Mouse (Mus musculus) adrenal gland, postnatal 10 days (tissue): Measurements from ENCODE around the gene Tsga10. TPM values are rescaled to one million over a fixed set of nuclear protein-coding genes. Genes with fewer than 3 reads are reported as not detected.
"Not testable (repeated sequence)": the region's sequence is repeated elsewhere in the genome, so short reads cannot be mapped to it uniquely, and the experiment has no call there.

ENCODE experiments used
- DNase-seq: peaks from one replicate; pipeline ENCODE4 v3.0.0; 2021; ENCODE audit warnings: mixed read lengths
- total RNA-seq, 2 experiments: library from RNA; stranded (reverse); gene quantifications; 2 replicates each; pipeline ENCODE4 v1.2.3; 2021

Gene Tsga10
- total RNA-seq, 2 experiments from 2014 or later, result 3.9 to 4.7 TPM

DNA sequence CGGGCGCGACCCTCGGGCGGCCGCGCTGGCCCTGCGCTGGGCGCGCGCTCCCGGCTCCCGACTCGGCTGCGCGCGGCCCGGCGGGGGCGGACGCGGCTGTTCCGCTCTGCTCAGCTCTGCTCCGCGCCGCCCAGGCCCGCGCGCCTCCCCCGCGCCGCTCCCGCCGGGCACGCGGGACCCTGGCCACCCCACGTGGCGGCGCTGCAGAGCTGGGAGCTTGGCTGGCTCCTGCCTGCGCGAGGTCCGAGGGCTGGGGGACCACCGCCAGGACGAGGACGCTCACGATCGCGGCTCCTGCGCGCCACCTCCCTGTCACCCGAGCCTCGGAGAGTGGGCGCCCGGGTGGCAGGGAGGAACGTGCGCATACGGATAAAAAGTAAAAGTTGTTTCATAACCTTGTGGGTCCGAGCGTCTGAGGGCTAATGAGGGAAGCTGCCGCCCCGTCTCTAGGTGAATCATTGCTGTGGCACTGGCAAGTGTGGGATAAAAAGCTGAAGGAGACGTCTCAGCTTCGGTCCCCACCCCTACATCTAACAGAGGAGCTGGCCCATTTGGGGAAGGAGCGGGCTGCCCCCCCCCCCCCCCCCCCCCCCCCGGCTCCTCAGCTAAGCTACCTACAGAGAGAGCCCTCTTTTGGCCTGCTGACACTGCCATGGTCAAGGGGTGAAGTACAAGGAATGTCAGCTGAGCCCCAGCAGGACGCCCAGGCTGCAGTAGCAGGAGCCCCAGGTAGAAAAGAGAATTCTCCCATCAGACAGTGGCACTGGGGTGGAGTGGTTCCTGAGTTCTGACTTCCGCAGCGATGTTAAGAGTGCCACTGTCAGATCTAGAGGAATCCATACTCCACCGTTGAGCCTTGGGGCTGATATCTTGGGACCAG, 146.2 kb downstream of the Tsga10 start, which contains the start of gene 2010300C02Rik:
Gene 2010300C02Rik, minus strand, starts transcription at position 325 of the 880 bp plus-strand sequence.
- DNase-seq, result peak; percentile 81

DNA sequence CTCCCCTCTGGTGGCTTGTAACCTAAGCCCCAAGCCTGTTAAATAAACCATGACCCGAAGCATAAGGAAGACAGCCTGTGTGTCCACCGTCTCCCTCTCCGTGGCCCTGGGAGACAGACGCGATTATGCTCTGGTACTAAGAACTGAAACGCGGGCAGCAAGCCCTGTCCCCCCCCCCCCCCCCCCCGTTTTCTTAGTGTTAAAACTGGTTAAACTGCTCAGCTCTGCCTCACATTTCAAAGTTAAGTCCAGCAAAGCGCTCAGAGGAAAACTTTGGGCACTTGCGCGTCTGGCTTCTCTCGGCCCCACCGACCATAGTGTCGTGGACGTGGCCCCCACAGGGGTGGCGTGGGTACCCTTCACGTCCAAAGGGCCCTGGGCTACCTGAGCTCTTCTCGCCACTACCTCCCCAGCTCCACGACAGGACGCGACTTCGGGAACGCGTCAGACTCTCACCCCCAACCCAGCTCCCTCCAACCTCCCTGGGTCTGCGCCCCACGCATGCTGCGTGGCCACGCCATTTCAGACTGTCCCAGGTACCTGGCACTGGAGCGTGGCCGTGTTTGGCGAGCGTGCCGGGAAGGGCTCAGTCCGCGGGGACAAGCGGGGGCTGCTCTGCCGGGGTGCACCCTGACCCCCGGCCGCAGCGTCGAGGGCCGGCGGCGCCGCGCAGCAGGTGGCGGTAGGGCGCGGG, 147.1 kb downstream of the Tsga10 start:
- DNase-seq, result peak; percentile 18

- DNase-seq, result no peak
These were observed 147.7 kb downstream of the Tsga10 start for GRCm38 (mm10) chr1:37718516-37718915.

DNA sequence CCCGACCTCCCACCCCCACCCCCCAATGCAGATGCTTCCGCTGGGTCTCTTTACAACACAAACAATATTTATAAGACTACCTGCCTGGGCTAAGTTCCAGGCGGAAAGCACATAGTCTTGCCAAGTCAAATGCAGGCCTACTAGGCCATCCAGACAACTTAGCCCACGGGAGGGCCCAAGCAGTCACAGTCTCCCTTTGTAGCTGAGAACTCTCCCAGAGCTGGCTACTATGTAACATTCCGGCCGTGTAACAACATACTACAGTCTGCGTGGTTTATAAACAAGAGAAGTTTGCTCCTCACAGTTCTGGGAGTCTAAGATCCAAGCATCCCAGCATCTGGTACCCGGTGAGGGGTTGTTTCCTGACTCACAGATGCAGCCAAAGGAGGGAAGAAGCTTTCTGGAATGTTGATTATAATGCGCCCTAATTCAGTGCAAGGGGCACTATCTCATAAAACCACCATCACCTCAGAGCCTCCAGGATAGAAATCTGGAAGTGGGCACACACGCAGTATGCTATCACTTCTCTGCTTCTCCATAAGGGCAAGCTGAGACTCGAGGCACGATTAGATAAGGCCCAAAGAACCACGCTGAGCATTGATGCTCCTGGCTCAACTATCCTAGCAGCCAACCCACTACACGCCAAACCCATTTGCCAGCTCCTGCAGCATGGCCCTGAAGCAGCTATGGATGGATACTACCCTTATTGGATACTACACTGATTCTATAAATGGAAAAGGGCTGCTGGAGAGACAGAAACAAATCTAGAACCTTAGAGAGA, 148.6 kb downstream of the Tsga10 start:
- DNase-seq, result no peak

DNA sequence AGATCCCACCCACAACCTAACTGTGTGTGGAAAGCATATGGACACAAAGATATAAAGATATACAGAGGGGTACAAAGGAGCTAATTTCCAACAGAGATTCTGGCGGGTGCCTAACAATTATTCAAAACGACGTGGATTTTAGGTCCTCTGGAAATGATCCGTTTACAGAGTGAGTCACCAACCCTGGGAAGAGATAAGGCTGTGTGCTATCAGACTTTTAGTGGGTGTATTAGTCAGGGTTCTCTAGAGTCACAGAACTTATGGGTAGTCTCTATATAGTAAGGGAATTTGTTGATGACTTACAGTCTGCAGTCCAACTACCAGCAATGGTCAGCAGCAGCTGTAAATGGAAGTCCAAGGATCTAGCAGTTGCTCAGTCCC, 153.9 kb downstream of the Tsga10 start:
- DNase-seq, result not testable (repeated sequence)

GRCm38 (mm10) chr1:37711596-37712356, 154.5 kb downstream of the Tsga10 start:
- DNase-seq, result no peak

DNA sequence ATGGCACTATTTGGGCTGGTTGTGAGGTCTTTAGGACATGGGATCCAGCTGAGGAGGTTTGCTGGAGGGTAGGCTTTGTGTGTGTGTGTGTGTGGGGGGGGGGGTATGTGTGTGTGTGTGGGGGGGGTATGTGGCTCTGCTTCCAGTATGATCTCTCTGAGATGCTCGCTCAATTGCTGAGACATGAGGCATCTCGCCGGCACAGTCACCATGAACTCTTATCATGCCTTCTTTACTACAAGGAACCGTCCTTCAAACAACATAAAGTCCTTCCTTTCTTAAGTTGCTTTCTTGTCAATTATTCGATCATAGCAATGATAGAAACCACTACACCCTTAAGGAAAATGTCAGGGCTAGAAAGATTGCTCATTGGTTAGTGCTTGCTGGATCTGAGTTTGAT, 155.1 kb downstream of the Tsga10 start:
- no peak for DNase-seq

DNA sequence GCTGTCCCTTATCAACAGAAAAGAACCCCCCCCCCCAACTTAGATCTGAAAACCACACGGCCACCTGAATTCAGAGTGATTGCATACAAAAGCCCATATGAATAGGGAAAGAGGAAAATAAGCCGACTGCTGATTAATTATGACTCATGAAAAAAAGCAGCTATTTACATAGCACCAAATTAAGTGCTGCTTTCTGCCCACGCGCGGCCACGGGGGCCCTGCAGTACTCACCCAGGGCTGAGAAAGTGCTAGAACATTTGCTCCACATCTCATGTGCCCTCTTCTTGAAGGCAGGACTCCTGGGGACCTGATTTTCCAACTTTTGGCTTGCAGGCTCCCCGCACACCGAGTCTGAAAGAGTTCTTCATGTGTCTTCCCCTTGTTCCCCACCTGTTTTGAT, 156.5 kb downstream of the Tsga10 start:
- no peak for DNase-seq

DNA sequence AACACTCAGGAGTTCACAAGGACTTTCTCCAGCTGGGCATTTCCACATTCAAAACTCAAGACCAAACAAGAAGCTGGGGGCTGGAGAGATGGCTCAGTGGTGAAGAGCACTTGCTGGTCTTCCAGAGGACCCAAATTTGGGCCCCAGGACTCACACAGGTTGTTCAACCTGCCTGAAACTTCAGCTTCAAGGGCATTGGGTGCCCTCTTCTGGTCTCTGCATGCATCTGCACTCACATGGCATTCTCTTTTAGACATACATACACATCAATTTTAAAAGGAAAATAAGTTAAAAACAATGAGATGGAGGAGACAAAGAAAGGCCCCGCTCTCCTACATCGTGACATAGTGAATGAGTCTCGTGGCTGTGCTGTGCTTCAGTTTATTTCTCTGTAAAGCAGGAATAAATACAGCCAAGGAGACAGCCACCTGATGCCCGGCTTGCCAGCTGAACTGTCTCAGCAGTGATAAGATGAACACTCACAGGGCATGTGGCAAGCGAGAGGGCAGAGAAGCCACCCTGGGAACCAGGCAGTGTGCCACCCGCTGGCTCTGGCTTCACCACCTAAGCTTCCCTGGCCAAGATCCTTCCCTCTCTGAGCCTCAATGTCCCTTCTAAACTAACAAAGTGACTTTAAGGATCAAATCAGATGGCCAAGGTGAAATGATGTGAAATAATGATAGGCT, 157.8 kb downstream of the Tsga10 start:
- no peak for DNase-seq

Other genes starting within 250 kb of the Tsga10 start
- gene 2010300C02Rik, start 146.3 kb downstream of the Tsga10 start, total RNA-seq, result 1 to 10 TPM; 2.9 TPM
- 10 to 100 TPM; 17.8 to 22.2 TPM for gene Lipt1, start 5.3 kb upstream of the Tsga10 start, total RNA-seq
- 10 to 100 TPM; 11.1 to 14.8 TPM for gene Mitd1, start 24.0 kb upstream of the Tsga10 start, total RNA-seq
- gene Mrpl30, start 24.0 kb upstream of the Tsga10 start, total RNA-seq, result 100 to 1,000 TPM; 339 to 374 TPM
- gene Lyg2, start 50.1 kb upstream of the Tsga10 start, total RNA-seq, result not detected
- not detected for gene Lyg1, start 91.3 kb upstream of the Tsga10 start, total RNA-seq
- 10 to 100 TPM; 71.0 to 72.7 TPM for gene Txndc9, start 131.5 kb upstream of the Tsga10 start, total RNA-seq
- gene Eif5b, start 131.6 kb upstream of the Tsga10 start, total RNA-seq, result 10 to 100 TPM; 35.5 to 38.2 TPM